Mouse (Mus musculus): ENCODE measurements around the gene Zmynd11.

The Zmynd11 gene

GRCm38 (mm10) chr13:9649894-9650293 lies 115.2 kb downstream of the Zmynd11 start:
- DNase-seq, result no peak

GRCm38 (mm10) chr13:9648716-9649115 lies 116.4 kb downstream of the Zmynd11 start:
- no peak for DNase-seq

- no peak for DNase-seq
These were observed 127.2 kb downstream of the Zmynd11 start for GRCm38 (mm10) chr13:9637949-9638348.

GRCm38 (mm10) chr13:9636505-9636904 lies 128.6 kb downstream of the Zmynd11 start:
- DNase-seq, result peak; percentile 7

GRCm38 (mm10) chr13:9635951-9636350 lies 129.2 kb downstream of the Zmynd11 start:
- DNase-seq, result no peak
